Mouse (Mus musculus): Measurements from ENCODE around the gene Ccdc88c. TPM values are rescaled to one million over a fixed set of nuclear protein-coding genes. Genes with fewer than 3 reads are reported as not detected.

Ccdc88c gene
- polyA plus RNA-seq, 1 experiment = 18.0 TPM

DNA sequence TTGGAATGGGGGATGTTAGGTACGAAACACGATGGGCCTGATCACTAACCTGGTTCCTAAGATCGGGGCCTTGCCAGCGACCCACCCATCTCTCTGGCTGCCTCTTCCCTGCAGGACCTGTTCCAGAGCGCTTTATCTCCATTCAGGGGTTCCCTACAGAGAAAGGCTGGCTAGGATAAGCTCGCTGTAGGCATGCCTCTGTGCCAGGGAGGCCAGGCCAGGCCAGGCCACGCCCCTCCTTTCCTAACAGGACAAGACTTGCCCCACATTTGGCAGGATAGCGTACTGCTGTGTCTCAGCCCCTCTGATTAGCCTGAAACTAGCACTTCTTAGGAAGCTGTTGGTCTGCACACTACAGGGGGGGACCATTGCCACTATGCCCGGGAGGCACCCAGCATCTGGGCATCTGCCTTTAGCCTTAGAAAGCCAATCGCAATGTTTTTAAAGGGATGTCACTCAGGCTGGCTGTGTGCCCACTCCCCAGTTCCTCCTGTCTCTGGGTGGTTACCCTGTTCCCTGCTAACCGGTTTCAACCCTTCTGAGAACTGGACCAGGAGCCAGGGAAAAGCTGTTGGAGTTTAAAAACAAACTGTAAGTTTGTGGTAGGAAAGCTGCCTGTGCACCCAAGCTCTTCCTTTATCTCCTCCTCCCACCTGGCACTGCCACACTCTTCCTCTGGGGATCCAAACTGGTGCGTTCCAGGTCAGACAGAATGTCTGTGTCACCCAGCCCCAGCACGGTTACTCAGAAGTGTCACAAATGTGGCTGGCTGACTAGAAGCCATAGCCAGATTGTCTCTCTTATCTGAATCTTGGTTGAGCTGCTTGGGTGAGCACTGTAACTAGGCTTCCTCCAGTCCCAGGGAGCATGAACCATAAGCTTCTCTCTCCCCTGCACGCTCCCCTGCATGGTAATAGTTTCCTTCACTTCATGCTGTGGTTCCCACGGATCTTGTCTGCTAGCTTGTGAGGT lies 69.9 kb downstream of the Ccdc88c start:
- no peak overlapping the region for H3K4me3 ChIP-seq
- H3K27me3 ChIP-seq (ENCODE audit: control insufficient read depth, insufficient read depth, insufficient read length) = no peaks in the 10 kb centered on the region
- no peaks in the 10 kb centered on the region for H3K79me2 ChIP-seq (ENCODE audit: control insufficient read depth, insufficient read depth)
- no peaks in the 10 kb centered on the region for H3K36me3 ChIP-seq (ENCODE audit: control insufficient read depth, insufficient read depth)
- no peak overlapping the region for H3K4me2 ChIP-seq (ENCODE audit: low read depth)
- no peak for TF ChIP-seq POLR2AphosphoS2 (IDR thresholded peaks at IDR 0.05; ENCODE audit: insufficient read length, low read depth)
- TF ChIP-seq TCF3 (IDR thresholded peaks at IDR 0.05; ENCODE audit: insufficient read length, low read depth) = no peak
- TF ChIP-seq TCF12 (IDR thresholded peaks at IDR 0.05; ENCODE audit: insufficient read depth, poor library complexity, severe bottlenecking) = no peak
- no peak for TF ChIP-seq POLR2A (IDR thresholded peaks at IDR 0.05; ENCODE audit: insufficient read length, low read depth)
- TF ChIP-seq MYOD1 (IDR thresholded peaks at IDR 0.05; ENCODE audit: control insufficient read depth in 1 of 3, insufficient read length in 2 of 3, low read depth in 2 of 3) = no peak
- no peak for TF ChIP-seq E2F4 (IDR thresholded peaks at IDR 0.05; ENCODE audit: insufficient read depth)
- no peak for TF ChIP-seq SRF (IDR thresholded peaks at IDR 0.05; ENCODE audit: control insufficient read depth, insufficient read length, low read depth)
- H3ac ChIP-seq (ENCODE audit: control insufficient read depth, insufficient read length) = no peak overlapping the region

DNA sequence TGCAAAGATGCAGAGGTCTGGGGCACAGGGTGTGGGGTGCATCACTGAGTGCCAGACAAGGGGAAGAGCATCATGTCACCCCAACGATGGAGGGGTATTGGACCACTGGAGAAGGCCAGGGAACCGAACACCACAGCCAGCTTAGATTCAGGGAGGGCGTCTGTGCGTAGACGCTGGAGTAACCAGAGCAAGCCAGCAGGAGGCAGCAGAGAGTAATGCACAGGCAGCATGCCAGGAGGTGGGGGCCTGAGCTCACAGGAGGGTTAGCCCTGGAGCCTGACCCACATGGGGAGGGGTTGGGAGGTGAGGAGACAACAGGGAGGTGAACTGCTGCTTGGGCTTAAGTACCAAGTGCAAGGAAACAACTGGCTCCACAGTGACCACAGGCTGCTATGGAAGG lies 70.8 kb downstream of the Ccdc88c start:
- TF ChIP-seq POLR2A (IDR thresholded peaks at IDR 0.05; ENCODE audit: insufficient read length, low read depth) (no peak), MYOG (IDR thresholded peaks at IDR 0.05; ENCODE audit: control insufficient read depth in 1 of 3, insufficient read depth in 1 of 3, insufficient read length in 2 of 3, low read depth in 2 of 3) (peak in 1 of 3 experiments; percentile 3)
- no peaks in the 10 kb centered on the region for H3K36me3 ChIP-seq (ENCODE audit: control insufficient read depth, insufficient read depth)
- H3K4me3 ChIP-seq = no peak overlapping the region
- no peak overlapping the region for H3ac ChIP-seq (ENCODE audit: control insufficient read depth, insufficient read length)
- H3K27me3 ChIP-seq (ENCODE audit: control insufficient read depth, insufficient read depth, insufficient read length) = no peaks in the 10 kb centered on the region
- no peak overlapping the region for H3K4me2 ChIP-seq (ENCODE audit: low read depth)
- no peaks in the 10 kb centered on the region for H3K79me2 ChIP-seq (ENCODE audit: control insufficient read depth, insufficient read depth)

DNA sequence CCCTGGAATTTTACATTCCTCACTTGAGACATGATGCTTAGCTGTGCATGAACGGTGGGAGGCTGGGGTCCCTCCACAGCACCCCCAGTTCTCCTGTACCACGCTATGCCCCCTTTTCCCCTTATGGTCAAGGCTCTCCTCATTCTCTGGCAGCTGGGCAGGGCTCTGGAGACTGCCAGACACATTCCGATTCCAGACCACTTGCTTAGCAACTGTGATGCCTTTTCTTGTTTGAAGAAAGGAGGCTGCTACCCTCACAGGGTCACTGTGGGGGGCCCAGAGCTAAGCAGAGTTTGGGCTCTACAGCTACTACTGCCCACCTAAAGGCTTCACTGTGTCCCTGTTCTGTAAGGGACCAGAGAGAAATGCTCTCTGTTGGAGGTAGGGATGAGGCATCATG lies 71.6 kb downstream of the Ccdc88c start:
- TF ChIP-seq SRF (IDR thresholded peaks at IDR 0.05; ENCODE audit: control insufficient read depth, insufficient read length, low read depth) (peak; percentile 39), MAX (IDR thresholded peaks at IDR 0.05; ENCODE audit: low read depth) (no peak)
- Histone ChIP-seq H3K36me3 (ENCODE audit: control insufficient read depth, insufficient read depth) (no peaks in the 10 kb centered on the region), H3K4me3 (no peak overlapping the region), H3K79me2 (ENCODE audit: control insufficient read depth, insufficient read depth) (no peaks in the 10 kb centered on the region), H3K4me2 (ENCODE audit: low read depth) (no peak overlapping the region), H3ac (ENCODE audit: control insufficient read depth, insufficient read length) (no peak overlapping the region), H3K27me3 (ENCODE audit: control insufficient read depth, insufficient read depth, insufficient read length) (no peaks in the 10 kb centered on the region)

DNA sequence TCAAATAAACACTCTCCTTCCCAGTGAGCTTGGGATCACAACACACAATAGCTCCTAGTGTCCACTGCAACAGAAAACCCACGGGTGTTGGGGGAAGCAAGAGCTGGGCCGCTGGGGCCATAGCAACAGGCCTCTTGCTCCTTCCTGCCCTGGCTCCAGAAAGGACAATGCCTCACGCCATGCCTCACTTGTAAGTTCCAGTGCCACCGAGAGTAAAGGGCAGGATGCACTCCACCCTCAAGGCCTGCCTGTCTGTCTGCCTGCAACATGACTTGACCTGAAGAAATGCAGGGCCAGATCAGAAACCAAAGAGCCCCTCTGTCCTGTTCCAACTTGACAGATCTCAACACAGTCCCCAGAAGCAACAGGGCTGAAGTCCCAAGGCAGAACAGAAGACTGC lies 72.0 kb downstream of the Ccdc88c start:
- TF ChIP-seq E2F4 (IDR thresholded peaks at IDR 0.05; ENCODE audit: insufficient read depth) (no peak), TCF12 (IDR thresholded peaks at IDR 0.05; ENCODE audit: insufficient read depth, poor library complexity, severe bottlenecking) (no peak)
- H3K4me2 ChIP-seq (ENCODE audit: low read depth) = no peak overlapping the region
- H3K27me3 ChIP-seq (ENCODE audit: control insufficient read depth, insufficient read depth, insufficient read length) = no peaks in the 10 kb centered on the region
- H3K4me3 ChIP-seq = no peak overlapping the region
- no peaks in the 10 kb centered on the region for H3K36me3 ChIP-seq (ENCODE audit: control insufficient read depth, insufficient read depth)
- H3K79me2 ChIP-seq (ENCODE audit: control insufficient read depth, insufficient read depth) = no peaks in the 10 kb centered on the region
- no peak overlapping the region for H3ac ChIP-seq (ENCODE audit: control insufficient read depth, insufficient read length)

DNA sequence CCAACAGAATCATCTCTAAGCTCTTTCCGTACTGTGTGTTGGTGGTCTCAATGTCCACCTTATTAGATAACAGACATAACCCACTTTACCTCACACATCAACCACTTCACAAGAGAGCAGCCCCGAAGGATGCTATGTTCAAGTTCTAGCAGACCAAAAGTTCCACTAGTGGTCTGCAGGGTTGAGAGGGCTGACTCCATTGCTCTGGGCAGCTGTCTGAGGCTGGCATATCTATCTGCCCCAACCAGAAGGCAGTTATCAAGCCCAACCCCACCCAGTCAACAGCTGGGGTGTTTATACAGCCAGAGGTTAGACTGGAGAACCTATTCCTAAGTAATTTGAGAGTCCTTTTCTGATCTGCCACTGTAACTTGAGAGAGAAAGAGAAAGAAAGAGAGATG lies 72.8 kb downstream of the Ccdc88c start:
- H3ac ChIP-seq (ENCODE audit: control insufficient read depth, insufficient read length) = no peak overlapping the region
- no peaks in the 10 kb centered on the region for H3K27me3 ChIP-seq (ENCODE audit: control insufficient read depth, insufficient read depth, insufficient read length)
- TF ChIP-seq CEBPB (IDR thresholded peaks at IDR 0.05; ENCODE audit: insufficient read depth, poor library complexity, severe bottlenecking) = no peak
- TF ChIP-seq TCF3 (IDR thresholded peaks at IDR 0.05; ENCODE audit: insufficient read length, low read depth) = no peak
- no peak for TF ChIP-seq TCF12 (IDR thresholded peaks at IDR 0.05; ENCODE audit: insufficient read depth, poor library complexity, severe bottlenecking)
- no peak for TF ChIP-seq MAX (IDR thresholded peaks at IDR 0.05; ENCODE audit: low read depth)
- TF ChIP-seq MYOG (IDR thresholded peaks at IDR 0.05; ENCODE audit: control insufficient read depth in 1 of 3, insufficient read depth in 1 of 3, insufficient read length in 2 of 3, low read depth in 2 of 3) = peak in 2 of 3 experiments; percentile 38 to 77
- no peak for TF ChIP-seq POLR2AphosphoS2 (IDR thresholded peaks at IDR 0.05; ENCODE audit: insufficient read length, low read depth)
- TF ChIP-seq E2F4 (IDR thresholded peaks at IDR 0.05; ENCODE audit: insufficient read depth) = no peak
- peak in 2 of 3 experiments; percentile 58 to 70 for TF ChIP-seq MYOD1 (IDR thresholded peaks at IDR 0.05; ENCODE audit: control insufficient read depth in 1 of 3, insufficient read length in 2 of 3, low read depth in 2 of 3)
- no peak for TF ChIP-seq REST (IDR thresholded peaks at IDR 0.05; ENCODE audit: insufficient read depth, insufficient read length)
- no peak for TF ChIP-seq SRF (IDR thresholded peaks at IDR 0.05; ENCODE audit: control insufficient read depth, insufficient read length, low read depth)
- no peak for TF ChIP-seq USF1 (IDR thresholded peaks at IDR 0.05; ENCODE audit: low read depth)
- TF ChIP-seq POLR2A (IDR thresholded peaks at IDR 0.05; ENCODE audit: insufficient read length, low read depth) = no peak
- H3K79me2 ChIP-seq (ENCODE audit: control insufficient read depth, insufficient read depth) = peaks cover 3% of the 10 kb centered on the region
- peak overlapping the region; percentile 22 for H3K4me2 ChIP-seq (ENCODE audit: low read depth)
- H3K36me3 ChIP-seq (ENCODE audit: control insufficient read depth, insufficient read depth) = no peaks in the 10 kb centered on the region
- no peak overlapping the region for H3K4me3 ChIP-seq
